Mouse (Mus musculus): Measurements from ENCODE around the gene Rasgef1a.

- TF ChIP-seq GATA1 (IDR thresholded peaks at IDR 0.05; ENCODE audit: borderline replicate concordance, low read length) (no peak), FLI1 (IDR thresholded peaks at IDR 0.05; ENCODE audit: low read length) (no peak)
These were observed 24.4 kb downstream of the Rasgef1a start for GRCm38 (mm10) chr6:118035639-118036038.
